Mouse (Mus musculus) heart, adult 2 months (tissue): Measurements from ENCODE around the gene Zfp281. TPM values are rescaled to one million over a fixed set of nuclear protein-coding genes. Genes with fewer than 3 reads are reported as not detected.

Experiments used
- DNase-seq, 2 experiments: peaks; one replicate each; pipeline ENCODE4 v3.0.0; 2021
- H3K27ac ChIP-seq: fragments of 200-600 bp; 2 replicates; pipeline ENCODE4 v1.8.1; 2022
- H3K27me3 ChIP-seq: fragments of 200-500 bp; 2 replicates; pipeline ENCODE4 v1.6.1; 2012; ENCODE audit warnings: mild to moderate bottlenecking, low read length, inconsistent platforms, mixed read lengths; ENCODE audit not compliant: control insufficient read depth, insufficient read depth
- H3K36me3 ChIP-seq: fragments of 200-500 bp; 2 replicates; pipeline ENCODE4 v1.6.1; 2012; ENCODE audit warnings: low read length, inconsistent platforms; ENCODE audit not compliant: control insufficient read depth, insufficient read depth
- H3K4me1 ChIP-seq: fragments of 200-500 bp; 2 replicates; pipeline ENCODE4 v1.6.1; 2011; ENCODE audit warnings: low read length; ENCODE audit not compliant: control insufficient read depth, insufficient read depth
- H3K4me3 ChIP-seq: fragments of 200-600 bp; 2 replicates; pipeline ENCODE4 v1.8.1; 2022
- H3K79me2 ChIP-seq: fragments of 200-500 bp; replicated peaks from 2 replicates; pipeline ENCODE4 v1.6.1; 2012; ENCODE audit warnings: mild to moderate bottlenecking, inconsistent platforms, low read length, moderate library complexity, mixed read lengths; ENCODE audit not compliant: control insufficient read depth, insufficient read depth
- H3K9ac ChIP-seq: fragments of 200-500 bp; 2 replicates; pipeline ENCODE4 v1.6.1; 2012; ENCODE audit warnings: low read depth, mild to moderate bottlenecking, control low read depth, inconsistent platforms, low read length, mixed read lengths
- CTCF ChIP-seq: fragments of 200-600 bp; IDR thresholded peaks from 2 replicates; pipeline ENCODE4 v1.8.1; 2022; ENCODE audit warnings: antibody characterized with exemption, mild to moderate bottlenecking, moderate library complexity
- EP300 ChIP-seq: fragments of 200-500 bp; IDR thresholded peaks from 2 replicates; pipeline ENCODE4 v1.6.1; 2011; ENCODE audit warnings: low read depth, low read length, control low read depth; ENCODE audit not compliant: insufficient read depth
- POLR2A ChIP-seq: fragments of 200-500 bp; IDR thresholded peaks from 2 replicates; pipeline ENCODE4 v1.6.1; 2011; ENCODE audit warnings: mild to moderate bottlenecking, low read depth, low read length, control low read depth; ENCODE audit not compliant: insufficient read depth
- WGBS: fragments of 180-500 bp; shearing (Covaris S2); methylation state at CpG from one replicate; pipeline ENCODE4 v1.1.7; 2018; 5-methylcytosine and 5-hydroxymethylcytosine counted together
- intact Hi-C: fragments of 180-260 bp; cut with DNase I; formaldehyde crosslinking; loops from one replicate; pipeline ENCODE4 v1.15.1; 2025
- polyA plus RNA-seq: library from polyadenylated mRNA; depleted of rRNA; stranded (reverse); fragments of >200 nt; gene quantifications from 2 replicates; pipeline ENCODE4 v1.2.3, GENCODE M21; 2012
- total RNA-seq, 2 experiments: library from RNA; stranded (reverse); gene quantifications; 2 replicates each; pipeline ENCODE4 v1.2.3; 2021

Zfp281 gene
- total and polyA plus RNA-seq, 3 experiments, result 2.1 to 10.1 (median 9.9) TPM

- Histone ChIP-seq H3K27ac (no peak overlapping the region), H3K4me3 (no peak overlapping the region), H3K9ac (no peak overlapping the region), H3K4me1 (no peaks in the 10 kb centered on the region), H3K27me3 (no peaks in the 10 kb centered on the region), H3K79me2 (no peaks in the 10 kb centered on the region), H3K36me3 (no peaks in the 10 kb centered on the region)
- WGBS, result 62% methylated on average over 3 of the region's 3 CpGs
- intact Hi-C loops, result no loop called here
- DNase-seq, result no peak
- TF ChIP-seq EP300 (no peak), CTCF (no peak), POLR2A (no peak)
Measured at GRCm38 (mm10) chr1:136600067-136600466, 24.6 kb upstream of the Zfp281 start.

GRCm38 (mm10) chr1:136600647-136601345 is 23.9 kb upstream of the Zfp281 start:
- no peak overlapping the region for H3K4me3 ChIP-seq
- H3K27ac ChIP-seq, result no peak overlapping the region
- 69% methylated on average over 9 of the region's 9 CpGs for WGBS
- H3K79me2 ChIP-seq, result no peaks in the 10 kb centered on the region
- intact Hi-C loops, result no loop called here
- H3K27me3 ChIP-seq, result no peaks in the 10 kb centered on the region
- TF ChIP-seq CTCF, result no peak
- TF ChIP-seq EP300, result no peak
- no peak for TF ChIP-seq POLR2A
- H3K9ac ChIP-seq, result no peak overlapping the region
- no peak for DNase-seq
- H3K4me1 ChIP-seq, result no peaks in the 10 kb centered on the region
- no peaks in the 10 kb centered on the region for H3K36me3 ChIP-seq

- Histone ChIP-seq H3K27me3 (no peaks in the 10 kb centered on the region), H3K9ac (no peak overlapping the region), H3K36me3 (no peaks in the 10 kb centered on the region), H3K4me1 (no peaks in the 10 kb centered on the region), H3K27ac (no peak overlapping the region), H3K4me3 (no peak overlapping the region), H3K79me2 (no peaks in the 10 kb centered on the region)
- TF ChIP-seq CTCF (no peak), EP300 (no peak), POLR2A (no peak)
- intact Hi-C loops, result no loop called here
- DNase-seq, result no peak
- WGBS, result 69% methylated on average over 10 of the region's 10 CpGs
Measured at GRCm38 (mm10) chr1:136601346-136601888, 23.3 kb upstream of the Zfp281 start.

GRCm38 (mm10) chr1:136602303-136602702 is 22.4 kb upstream of the Zfp281 start:
- 62% methylated on average over 5 of the region's 5 CpGs for WGBS
- no peak for DNase-seq
- Histone ChIP-seq H3K9ac (no peak overlapping the region), H3K36me3 (no peaks in the 10 kb centered on the region), H3K4me3 (no peak overlapping the region), H3K4me1 (no peaks in the 10 kb centered on the region), H3K27ac (no peak overlapping the region), H3K79me2 (no peaks in the 10 kb centered on the region), H3K27me3 (no peaks in the 10 kb centered on the region)
- intact Hi-C loops, result no loop called here
- TF ChIP-seq CTCF (no peak), EP300 (no peak), POLR2A (no peak)

- intact Hi-C loops, result no loop called here
- H3K4me1 ChIP-seq, result no peaks in the 10 kb centered on the region; the same call in 1 of the 2 replicates
- WGBS, result 86% methylated on average over 4 of the region's 4 CpGs
Measured at GRCm38 (mm10) chr1:136604190-136604589, 20.5 kb upstream of the Zfp281 start.

GRCm38 (mm10) chr1:136605790-136606189 is 18.9 kb upstream of the Zfp281 start:
- DNase-seq, result no peak
- no peaks in the 10 kb centered on the region for H3K36me3 ChIP-seq
- intact Hi-C loops, result no loop called here
- no peaks in the 10 kb centered on the region for H3K27me3 ChIP-seq
- H3K4me1 ChIP-seq, result no peaks in the 10 kb centered on the region; the same call in 1 of the 2 replicates
- H3K79me2 ChIP-seq, result no peaks in the 10 kb centered on the region
- TF ChIP-seq POLR2A (no peak), CTCF (no peak), EP300 (no peak)
- H3K27ac ChIP-seq, result no peak overlapping the region
- no peak overlapping the region for H3K4me3 ChIP-seq
- no peak overlapping the region for H3K9ac ChIP-seq
- 77% methylated on average over 9 of the region's 9 CpGs for WGBS

More at GRCm38 (mm10) chr1:136604190-136604589, 20.5 kb upstream of the Zfp281 start:
- Histone ChIP-seq H3K36me3 (no peaks in the 10 kb centered on the region), H3K9ac (no peak overlapping the region), H3K4me3 (no peak overlapping the region), H3K27ac (no peak overlapping the region), H3K27me3 (no peaks in the 10 kb centered on the region), H3K79me2 (no peaks in the 10 kb centered on the region)
- DNase-seq, result no peak
- TF ChIP-seq EP300 (no peak), CTCF (no peak), POLR2A (no peak)
